Mouse (Mus musculus): ENCODE data around the gene Txnrd2.

Txnrd2 gene

DNA sequence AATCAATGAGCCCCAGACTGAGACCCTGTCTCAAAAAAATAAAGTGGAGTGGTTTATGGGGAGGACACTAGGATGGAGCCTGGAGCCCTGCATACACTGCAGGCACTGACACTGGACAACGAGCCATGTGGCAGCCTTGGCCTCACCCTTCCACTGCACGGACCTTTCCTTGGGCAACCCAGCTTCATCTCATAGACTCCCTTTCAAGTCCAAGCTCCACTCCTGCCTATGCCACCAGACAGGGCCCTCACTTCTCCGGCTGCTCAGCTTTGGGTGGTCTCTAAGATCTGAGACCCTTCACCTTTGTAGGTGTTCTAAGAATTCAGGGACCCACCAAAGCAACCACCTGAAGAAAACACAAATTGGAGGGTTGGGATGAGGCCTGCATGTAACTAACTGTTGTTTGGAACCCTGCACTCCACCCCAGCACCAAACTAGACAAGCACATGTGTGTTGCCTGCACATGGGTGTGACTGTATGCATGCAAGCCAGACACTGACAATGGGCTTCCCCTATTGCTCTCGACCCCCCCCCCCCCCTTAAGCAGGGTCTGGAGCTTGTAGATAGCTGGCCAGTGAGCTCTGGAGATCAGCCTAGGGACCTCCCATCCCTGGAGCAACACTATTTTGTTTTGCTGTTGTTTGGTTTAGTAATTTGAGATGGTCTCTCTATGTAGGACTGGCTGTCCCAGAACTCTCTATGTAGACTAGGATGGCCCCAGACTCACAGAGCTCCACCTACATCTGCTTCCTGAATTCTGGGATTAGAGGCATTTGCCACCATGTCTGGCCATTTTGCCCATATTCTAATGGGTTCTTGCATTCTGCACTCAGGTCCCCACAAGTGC is 7.2 kb upstream of the Txnrd2 start:
- DNase-seq = no peak

DNA sequence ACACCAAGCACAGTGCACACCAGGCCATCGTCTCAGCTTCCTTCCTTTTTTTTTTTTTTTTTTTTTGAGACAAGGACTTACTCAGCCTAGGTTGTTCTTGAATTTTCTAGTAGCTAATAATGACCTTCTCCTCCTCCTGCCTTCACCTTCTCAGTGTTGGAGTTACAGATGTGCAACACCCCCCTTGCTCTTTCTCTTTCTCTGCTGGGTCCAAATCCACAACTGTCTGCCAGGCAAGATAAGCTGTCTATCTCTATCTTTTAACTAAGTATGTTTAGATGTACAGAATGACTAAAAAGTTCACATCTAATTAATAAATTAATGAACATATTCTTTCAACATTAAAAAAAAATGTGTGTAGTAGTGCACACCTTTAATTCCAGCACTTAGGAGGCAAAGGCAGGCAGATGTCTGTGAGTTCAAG is 6.6 kb upstream of the Txnrd2 start:
- no peak for DNase-seq

DNA sequence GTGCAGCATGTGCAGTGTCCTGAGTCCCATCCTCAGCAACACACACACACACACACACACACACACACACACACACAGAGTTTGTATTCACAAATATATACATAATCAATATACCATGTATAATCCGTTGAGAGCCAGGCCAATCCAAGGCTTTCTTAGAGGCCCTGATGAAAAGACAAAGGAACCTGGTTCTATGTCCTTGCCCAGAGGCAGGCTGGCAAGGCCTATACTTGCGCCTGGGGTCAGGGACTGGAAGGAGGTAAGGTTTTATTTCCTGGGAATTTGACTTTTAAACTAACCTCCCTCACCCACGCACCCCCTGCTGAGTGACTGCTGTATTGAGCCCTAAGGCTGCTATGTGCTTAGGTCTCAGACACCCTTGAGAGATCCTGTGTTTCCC is 5.6 kb upstream of the Txnrd2 start:
- no peak for DNase-seq

DNA sequence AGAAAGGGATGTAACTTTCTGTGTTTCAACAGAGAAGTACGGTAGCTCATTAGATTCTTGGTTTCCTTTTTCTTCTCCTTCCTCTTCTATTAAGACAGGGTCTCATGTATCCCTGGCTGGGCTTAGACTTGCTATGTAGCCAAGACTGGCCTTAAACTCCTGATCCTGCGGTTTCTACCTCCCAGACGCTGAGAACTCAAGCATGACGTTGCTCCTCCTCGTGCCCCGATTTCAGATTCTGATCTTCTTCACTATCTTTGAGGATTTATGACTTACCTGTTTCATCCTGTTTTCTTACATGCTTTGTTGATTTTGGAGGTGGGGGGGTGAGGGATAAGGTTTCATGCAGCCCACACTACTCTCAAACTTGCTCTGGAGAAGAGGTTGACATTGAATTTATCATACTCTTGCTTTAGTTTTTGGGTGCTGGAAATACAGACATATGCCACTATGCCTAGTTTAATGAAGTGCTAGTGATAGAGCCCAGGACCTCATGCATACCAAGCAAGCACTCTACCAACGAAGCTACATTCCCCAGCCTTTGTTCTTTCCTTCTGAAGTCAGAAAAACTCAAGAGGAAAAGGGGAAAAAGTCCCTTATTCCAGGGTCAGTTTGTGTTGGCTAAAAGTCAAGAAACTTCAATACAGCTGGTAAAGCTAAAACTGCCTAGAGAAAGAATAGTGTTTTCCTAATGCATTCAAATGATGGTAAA is 2.8 kb upstream of the Txnrd2 start:
- no peak for DNase-seq

DNA sequence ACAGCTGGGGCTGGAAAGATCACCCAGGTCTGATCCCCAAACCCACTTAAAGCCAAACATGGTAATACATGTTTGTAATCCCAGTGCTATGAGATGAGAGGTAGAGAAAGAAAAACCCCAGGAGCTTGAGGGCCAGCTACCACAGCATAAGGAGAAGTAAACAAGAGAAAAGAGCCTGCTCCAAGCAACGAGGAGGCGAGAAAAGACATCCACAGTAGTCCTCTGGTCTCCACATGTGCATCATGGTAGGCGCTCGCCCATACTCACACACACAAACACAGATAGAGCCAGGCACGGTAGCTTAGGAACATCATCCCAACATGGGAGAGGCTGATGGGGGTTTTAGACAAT is 2.3 kb upstream of the Txnrd2 start:
- DNase-seq = no peak

DNA sequence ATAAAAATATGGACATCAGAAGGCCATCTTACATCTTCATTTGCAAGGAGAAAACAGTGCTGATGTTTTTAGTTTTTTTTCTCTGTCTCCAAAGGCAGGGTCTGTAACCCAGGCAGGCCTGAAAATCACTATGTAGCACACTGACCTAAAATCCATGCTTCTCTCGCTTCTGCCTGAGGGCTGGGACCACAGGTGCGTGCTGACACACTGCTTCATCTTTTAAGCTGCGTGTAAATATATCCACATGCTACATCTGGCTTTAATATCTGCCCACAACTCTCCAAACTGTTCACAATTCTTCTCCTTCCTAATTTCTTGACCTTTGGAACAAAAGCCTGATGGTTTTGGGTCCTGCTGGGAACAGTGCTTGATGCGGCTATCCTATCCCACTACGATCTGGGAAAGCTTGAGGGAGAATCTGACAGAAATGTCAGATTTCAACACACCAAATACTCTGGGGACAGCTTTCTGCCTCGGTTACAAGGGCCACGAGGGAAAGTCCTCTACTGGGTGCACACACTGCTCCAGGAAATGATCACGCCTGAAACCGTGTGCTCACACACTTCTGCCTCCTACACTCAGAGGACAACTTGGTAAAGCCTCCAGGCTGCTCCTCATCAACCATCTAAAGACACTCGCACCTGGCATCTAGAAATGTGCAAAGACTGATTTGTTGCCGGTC is 1.7 kb upstream of the Txnrd2 start:
- DNase-seq = no peak

DNA sequence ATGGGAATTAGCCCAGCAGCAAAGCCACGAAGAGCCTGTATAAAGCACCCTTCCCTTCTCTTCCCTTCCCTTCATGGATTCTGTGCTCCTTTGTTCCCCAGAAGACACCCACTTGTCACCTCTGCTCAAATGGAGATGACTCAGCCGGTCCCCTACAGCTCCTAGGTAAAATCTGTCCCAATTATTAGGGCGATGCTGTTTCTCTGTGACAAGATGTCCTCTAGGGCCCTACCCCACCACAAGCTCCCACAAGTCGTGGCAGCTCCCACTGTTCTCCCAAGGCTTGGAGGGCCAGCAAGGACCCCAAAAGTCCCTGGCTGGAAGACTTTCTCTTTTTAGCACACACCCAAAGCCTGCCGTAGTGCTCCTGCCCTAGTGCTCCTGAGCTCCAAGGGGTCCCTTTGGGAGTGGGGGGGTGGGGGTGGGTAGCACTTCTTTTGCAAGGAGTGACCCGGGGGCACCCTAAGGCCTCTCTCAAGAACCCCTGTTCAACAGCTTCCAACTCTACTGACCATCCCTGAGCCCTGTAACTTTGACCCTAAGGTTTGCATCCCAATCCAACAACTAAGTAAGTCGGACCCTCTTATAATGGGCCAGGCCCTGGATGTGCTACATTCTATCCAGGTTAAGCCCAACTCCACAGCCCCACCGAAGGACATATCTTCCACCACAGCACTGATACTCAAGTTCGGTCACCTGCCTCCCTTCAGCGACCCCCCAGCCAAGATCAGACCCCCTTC is 539 bp upstream of the Txnrd2 start:
- DNase-seq = no peak

DNA sequence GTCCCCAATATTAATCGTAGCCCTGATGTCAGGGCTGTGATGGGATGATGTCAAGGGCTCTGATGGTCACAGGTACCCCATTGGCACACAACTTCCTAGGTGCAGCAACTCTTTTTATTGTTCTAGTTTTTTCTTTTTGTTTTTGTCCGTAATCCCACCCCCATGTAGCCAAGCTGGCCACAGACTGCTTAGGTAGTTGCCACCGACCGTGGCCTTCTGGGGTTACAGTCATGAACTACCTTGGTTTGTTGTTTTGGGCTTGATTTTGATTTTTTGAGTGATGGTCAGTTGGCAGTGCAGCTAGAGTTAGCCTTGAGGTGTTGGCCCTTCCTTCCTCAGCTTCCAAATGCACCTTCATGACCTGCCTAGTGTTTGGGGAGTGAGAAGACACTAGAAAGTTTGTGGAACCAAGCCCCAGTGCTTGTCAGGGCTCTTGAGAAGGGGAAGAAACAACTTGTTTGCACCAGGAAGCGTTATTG is 657 bp downstream of the Txnrd2 start, which contains the start of gene Comt:
Gene Comt (minus strand): TSS at position 51 of the 479 bp plus-strand sequence.
- no peak for DNase-seq

DNA sequence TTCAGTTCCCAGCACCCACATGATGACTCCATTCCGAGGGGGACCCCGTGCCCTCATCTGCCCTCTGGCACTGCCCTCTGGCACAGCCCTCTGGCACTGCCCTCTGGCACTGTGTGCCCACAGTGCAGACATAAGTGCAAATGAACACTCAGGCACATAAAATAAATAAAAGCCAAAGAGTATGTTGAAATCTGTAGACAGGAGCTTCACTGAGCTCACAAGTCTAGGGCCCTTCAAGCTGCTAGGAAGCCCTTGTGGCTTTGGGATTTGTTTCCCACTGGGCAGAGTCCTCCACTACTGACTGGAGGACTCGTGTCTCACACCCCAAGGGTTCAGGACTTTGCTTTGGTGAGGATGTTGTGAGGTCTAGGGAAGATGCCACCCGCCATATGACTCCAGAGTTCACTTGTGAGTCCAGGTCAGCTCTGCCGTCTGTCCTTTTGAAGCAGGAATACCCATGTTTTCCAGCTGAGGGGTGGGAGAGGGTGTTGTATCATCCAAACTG is 1.9 kb downstream of the Txnrd2 start:
- no peak for DNase-seq

DNA sequence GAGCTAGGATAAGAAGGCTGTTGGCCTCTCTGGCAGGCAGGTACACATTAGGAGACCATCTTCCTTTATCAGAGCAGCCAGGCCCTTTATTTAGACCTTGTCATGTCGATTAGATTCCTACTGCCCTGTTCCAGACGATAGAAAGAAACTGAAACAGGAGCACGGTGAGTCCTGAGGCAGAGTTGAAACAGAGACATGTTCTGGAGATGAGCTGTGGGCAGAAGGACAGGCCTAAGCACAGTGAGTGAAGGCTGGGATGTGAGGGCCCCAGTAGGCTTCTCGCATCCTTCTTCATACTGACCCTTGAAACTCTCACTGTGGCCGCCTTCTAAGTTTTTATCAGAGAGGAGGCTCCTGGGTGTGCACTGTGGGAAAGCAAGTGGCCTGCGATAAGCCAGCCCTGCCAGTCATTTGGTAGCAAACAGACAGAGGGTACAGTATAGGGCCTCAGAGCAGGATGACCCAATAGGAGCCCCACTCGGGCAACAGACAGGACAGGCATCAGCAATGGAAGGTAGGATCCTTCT is 2.4 kb downstream of the Txnrd2 start:
- DNase-seq = no peak

DNA sequence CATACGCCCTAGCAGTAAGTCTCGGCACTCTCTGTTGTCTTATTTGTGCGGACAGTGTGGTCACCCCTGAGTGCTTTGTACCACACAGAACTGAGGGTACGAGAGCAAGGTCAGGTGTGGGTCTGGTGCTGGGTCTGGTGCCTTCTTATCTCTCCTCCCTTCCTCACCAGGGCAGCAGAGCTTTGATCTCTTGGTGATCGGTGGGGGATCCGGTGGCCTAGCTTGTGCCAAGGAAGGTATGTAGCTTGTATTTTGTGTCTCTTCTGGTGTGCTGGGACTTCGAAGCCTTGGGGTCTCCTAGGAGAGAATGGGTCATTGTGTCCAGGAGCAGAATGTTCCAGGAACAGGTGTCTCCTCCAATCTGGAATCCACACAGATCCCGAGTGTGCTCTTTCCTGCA is 3.5 kb downstream of the Txnrd2 start:
- DNase-seq = no peak

DNA sequence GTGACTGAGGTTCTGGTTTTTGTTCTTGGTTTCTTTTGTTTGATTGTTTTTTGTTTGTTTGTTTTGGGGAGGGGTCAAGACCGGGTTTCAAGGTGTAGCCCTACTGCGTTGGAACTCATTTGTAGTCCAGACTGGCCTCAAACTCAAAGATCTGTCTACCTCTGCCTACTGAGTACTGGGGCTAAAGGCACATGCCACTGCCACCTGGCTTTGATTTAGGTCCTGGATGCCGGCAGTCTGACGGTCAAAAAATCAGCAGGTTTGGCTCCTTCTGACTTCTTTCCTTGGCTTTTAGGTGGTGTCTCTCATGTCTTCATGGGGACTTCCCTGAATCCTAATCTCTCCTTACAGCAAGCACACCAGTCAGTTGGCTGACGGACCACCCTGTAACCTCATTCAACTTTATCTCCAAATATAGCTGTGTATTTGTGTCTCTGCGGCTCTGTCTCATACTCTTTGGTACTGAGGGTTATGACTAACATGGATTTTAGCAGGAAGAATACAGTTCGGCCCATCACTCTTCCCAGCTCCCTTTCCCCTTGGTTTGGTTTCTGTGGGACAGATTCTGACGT is 4.5 kb downstream of the Txnrd2 start:
- DNase-seq = no peak

DNA sequence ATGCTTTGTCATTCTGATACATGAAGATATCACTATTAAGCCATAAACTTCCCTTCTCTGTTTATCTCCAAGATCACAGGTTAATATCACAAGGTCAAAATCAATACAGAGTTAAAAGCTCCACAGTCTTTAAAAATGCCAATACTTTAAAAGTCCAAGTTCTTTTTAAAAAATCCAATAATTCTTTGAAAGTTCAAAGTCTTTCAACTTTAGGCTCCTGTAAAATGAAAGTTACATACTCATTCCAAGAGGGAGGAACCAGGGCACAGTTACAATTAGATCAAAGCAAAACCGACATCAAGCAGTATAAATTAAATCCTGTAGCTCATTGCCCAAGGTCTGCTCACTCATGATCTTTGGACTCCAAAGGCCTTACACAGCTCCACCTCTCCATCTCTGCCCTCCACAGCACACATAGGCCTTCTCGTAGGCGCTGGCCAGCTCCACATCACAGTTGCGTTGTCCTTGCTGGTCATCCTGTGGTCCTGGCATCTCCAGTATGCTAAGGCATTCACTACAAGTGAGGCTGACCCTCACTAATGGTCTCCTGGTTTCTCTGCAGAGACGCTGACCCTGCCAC is 7.2 kb downstream of the Txnrd2 start:
- DNase-seq = no peak

DNA sequence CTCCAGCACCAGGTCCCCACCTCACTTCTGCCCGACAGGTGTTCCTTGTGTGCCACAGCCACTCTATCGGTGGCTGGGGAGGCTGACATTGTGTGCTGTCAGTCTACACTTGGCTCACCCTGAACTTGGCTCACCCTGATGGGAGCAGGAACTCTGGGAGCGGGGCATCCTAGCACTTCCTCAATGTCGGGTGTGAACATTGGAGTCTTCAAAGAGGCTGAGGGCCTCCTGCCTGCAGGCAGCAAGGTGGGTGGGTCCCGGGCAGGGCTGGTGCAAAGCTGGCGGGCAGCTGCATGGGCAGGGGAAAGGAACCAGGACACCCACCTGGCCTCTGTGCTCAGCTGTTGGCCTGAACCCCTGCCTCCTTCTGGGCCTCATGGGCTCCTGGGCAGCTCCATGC is 9.9 kb downstream of the Txnrd2 start:
- no peak for DNase-seq

DNA sequence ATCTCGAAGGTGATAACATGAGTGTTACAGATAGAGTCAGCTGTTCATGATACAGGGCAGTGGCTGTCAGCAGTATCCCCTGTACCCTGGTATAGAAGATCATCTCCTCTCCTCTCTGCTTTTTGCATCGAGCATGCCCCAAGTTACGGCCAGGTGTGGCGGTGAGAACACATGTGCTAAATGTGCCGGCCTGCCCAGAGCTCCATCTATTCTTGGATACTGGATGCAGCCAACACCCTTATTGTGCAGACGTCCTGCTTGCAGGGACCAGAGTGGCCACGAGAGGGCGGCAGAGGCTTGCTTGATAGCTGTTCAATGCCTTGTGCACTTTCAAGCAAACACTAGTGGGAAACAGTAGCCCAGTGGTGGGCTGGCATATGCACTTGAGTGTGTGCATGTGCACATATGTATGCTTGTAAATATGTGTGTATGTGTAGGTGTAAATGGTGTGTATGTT is 17.2 kb downstream of the Txnrd2 start:
- peak; percentile 90 to 97 for DNase-seq

DNA sequence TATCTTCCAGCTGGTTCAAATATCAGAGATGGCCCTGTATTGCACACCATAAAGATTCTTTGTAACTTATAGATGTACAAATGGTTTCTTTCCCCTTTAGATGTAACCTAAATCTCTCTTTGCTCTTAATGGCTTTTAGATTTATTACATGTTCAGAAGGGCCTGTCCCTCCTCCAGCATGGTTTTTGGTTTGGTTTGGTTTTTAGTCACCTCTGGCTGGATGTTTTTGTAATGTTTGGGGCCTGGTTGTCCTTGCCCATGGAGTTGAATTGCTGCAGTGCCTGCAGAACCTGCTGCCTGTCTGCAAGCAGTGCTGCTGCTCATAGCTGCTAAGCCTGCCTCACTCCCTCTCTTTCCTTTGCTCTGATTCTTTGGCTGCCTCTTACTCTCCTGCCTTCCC is 21.1 kb downstream of the Txnrd2 start:
- no peak for DNase-seq

DNA sequence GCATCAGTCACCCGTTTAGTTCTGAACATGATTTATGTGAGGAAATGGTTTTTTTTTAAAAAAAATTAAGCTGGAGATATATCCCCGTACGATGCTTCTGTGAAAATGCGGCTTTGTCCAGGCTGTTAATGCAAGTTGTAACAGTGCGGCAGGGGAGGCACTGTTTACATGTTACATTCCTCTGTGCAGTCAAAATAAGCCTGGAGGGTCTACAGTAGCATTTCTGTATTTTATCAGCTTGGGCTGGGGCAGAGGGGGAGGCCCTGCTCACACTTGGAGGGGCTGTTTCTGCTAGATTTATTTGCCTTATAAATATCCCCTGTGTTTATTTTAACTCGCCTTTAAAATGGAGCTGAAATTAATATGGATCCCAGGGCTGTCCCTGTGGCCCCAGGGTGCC is 21.9 kb downstream of the Txnrd2 start:
- DNase-seq = no peak

DNA sequence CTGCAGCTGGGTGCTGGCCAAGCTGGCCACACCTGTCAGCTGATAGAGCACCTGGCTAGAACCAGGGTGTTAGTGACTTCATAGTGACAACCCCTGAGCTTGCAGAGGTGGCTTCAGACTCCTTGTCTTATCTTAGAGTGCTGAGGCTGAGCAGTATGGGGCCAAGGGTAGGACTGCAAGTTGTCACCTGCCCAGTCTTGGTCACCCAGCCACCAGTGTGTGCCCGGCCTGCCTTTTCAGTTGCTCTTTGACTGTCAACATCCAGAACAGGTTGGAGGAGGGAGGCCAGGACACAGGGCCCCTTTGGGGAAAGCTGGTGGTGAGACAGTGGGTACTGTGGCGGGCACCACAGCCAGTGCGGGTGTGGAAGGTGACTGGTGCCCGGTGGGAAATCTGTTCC is 22.8 kb downstream of the Txnrd2 start:
- no peak for DNase-seq

DNA sequence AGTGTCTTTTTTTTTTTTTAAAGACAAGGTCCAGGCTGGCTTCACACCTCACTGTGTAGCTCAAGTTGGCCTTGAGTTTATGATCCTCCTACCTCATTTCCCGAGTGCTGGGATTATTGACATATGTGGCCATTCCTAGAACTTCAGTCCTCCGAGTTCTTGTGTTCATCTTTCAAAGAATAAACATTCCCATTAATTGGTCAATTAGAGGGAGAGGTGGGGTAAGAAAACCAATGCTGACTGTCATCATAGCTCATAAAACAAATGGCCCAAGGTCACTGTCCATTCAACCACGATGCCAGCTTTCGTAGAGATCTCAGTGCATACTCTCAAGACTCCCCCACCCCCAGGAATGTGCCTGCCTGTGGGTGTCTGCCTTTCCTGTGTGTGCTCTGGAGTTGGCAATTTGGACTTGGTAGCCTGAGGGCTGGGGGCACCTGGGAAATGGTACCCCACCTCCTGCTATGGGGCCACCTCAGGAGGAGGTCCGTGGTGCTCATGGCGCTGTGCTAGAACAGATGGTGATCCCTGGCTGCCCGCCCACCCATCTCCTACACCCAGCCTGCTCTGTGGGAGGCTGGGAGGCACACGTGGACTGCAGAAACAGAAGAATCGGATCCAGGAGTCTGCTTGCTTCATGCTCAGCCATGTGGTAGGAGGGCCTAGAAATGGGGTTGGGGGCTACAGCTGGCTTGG is 25.4 kb downstream of the Txnrd2 start:
- no peak for DNase-seq

DNA sequence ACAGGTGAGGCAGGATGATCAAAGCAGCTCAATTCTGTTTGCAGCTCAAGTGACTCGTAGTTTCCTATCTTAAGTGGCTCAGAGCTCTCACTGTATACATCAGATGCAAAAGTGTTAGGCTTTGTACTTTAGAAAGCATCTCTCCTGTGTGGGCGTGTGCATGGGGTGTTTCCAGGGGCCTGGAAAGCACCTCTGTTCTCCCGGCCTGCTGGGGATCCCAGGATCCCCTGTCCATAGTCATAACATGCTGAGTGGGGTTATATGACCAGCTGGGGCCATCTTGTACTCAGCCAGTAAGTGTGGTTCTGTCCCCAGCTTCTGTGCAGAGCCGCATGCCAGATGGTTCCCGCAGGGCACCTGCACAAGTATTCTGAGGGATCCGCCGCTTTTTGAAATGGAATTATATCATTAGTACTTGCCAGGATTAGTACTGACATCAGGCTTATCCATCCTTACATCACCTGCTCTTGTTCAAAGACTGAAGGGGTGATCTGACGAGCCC is 26.2 kb downstream of the Txnrd2 start:
- DNase-seq = no peak

DNA sequence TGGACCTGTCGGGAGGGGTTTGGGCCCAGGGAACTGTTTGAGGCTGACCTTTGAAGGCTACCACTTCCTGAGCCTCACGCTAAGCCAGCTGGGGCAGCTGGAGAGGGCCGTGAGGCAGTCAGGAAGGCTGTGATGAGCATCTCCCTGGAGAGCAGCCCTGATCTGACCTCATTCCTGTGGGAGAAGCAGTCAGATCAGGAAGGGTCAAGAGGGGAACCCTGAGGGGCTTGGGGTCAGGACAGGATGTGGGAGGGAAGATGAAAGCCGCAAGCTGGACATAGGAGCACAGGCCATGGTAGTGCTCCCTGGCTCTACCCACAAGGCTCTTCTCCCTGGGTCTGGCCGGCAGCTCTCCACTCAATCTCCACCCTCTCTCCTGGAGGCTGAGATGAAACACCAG is 27.7 kb downstream of the Txnrd2 start:
- DNase-seq = no peak
